Mouse (Mus musculus): ENCODE data around the gene Tunar.

Gene Tunar

DNA sequence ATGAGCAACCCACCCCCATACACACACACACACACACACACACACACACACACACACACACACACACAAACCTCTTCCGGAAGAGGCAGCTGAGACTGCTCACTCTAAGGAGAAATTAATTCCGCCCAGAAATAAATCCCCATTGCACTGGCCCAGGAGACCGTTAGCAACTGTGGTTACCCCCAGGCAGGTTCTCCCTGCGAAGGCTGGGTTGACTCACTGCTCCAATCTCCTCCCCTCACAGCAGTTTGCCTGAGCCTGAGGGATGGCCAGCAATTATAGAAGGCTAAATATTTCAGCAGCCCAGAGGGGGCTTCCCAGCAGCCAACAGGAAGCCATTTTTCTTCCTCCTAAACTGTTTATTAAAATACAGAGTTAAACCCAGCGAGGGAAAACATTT, 64.5 kb downstream of the Tunar start:
- no peak for DNase-seq (ENCODE audit: low spot score in 2 of 2)

DNA sequence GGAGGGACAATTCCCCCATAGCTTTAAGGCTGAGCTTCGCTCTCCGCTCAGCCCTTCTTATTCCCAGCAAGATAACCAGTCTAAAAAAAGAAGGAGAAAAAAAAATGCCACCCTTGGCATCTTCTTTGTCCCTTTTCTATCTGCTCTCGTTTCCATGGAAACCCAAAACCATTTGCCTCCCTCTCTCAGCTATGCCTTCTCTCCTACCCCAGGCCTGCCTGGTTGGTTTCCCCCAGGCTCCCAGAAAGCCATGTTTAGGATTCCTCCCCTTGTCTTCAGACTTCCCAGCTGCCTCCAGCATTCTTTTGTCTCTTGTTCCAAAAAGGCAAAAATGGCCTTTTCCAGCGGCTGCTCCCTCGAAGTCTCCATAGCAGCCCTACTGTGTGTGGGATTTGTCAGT, 70.1 kb downstream of the Tunar start:
- no peak for DNase-seq (ENCODE audit: low spot score in 2 of 2)

DNA sequence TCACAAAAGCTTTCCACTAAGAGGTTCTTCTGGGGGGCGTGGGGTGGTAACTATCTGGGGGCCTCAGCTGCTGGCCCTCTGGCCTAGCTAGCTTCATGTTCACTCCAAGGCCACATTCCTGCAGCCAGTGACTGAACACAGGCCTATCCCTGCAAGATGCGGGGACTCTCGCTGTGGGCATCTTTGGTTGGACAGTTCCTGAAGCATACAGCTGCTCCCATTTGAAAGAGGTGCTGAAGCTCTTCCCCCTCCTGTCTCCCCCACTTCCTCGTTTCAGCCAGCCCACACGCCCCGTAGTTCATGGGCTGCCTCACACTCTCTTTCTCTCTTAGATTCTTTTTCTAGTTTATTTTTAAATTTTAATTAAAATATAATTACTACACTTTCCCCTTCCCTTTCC, 72.3 kb downstream of the Tunar start:
- DNase-seq (ENCODE audit: low spot score in 2 of 2), result no peak

DNA sequence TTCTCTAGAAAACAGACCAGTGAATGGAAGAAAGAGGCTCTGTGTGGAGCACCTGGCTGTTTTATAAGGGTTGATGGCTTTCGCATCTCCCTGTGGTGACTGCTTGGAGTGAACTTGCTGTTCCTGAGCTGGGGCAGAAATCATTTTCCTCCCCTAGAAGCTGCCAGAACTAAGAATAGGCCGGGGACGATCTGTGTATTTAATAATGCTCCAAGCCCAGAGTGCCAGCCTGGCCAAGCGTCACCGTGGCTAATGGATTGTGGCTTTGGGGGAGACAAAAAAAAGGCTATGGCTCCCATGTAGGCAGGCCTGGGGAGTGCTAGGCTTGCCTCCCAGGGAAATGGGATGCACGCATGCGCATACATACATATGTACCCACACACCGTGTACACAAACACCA, 80.2 kb downstream of the Tunar start:
- no peak for DNase-seq (ENCODE audit: low spot score in 2 of 2)

DNA sequence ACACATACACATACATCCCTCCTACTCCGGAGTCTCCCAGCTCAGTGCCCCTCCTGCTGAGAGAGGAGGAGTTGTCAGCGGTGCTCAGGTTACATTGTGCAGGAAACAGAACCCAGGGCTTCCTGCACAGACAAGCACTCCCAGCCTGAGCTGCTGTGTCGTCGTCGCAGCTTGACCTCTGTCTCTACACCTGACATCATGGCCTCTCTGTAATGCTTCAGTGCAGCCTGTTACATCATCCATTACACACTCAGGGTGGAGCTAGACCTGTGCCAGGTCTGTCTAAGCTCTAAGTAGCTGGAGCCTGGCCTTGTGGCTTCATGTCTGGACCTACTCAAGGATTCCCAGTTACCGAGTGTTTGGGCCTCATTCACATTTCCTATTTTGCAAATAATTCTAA, 86.8 kb downstream of the Tunar start:
- no peak for DNase-seq (ENCODE audit: low spot score in 2 of 2)

DNA sequence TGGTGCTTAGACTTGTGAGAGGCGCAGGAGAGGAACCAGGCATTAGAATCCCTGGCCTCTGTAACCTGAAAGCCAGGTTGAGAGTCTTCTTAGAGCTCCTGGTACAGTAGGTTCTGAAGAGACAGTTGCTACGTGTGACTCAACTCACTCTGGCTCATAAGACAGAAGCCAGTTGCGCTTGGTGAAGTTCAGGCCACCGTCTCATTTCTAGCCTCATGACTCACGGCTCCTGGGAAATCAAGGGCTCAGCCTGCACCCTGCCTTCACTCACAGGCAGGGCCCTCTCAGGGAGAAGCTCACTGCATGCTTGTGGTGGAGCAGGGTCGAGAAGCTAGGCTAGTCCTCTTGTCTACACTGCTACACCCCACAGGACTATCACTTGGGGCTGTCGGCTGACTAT, 92.9 kb downstream of the Tunar start:
- no peak for DNase-seq (ENCODE audit: low spot score in 2 of 2)

DNA sequence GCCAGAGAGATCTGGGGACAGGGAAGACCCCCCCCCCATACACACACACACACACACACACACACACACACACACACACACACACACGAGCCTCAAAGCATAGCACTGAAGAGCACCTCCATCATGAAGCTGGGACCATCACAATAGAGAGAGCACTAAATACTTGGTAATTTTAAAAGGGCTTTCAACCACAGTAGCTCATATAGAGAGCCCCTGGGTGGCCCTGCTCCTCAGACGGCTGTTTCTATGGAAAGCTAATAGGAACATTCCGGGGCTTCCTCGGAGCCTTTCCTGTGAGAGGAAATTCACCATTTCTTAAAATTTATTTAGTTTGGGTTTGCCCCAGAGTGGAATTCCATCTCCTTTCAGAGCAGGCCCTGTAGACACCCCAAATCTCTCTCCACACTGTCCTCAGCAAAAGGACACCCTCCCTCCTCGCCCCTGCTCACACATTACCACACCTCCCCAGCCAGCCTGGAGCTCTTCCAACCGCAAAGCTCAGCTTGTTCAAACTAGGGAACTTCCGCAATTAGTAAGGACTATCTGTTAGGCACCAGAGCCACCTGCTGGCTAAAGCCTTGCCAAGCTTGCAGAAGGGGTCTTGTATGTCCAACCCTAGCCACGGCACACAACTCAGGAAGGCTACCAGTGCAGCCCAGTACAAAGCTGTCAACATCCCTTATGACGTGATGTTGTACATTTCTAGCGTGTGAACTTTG, 93.5 kb downstream of the Tunar start:
- peak; percentile 67 to 71 for DNase-seq (ENCODE audit: low spot score in 2 of 2)

DNA sequence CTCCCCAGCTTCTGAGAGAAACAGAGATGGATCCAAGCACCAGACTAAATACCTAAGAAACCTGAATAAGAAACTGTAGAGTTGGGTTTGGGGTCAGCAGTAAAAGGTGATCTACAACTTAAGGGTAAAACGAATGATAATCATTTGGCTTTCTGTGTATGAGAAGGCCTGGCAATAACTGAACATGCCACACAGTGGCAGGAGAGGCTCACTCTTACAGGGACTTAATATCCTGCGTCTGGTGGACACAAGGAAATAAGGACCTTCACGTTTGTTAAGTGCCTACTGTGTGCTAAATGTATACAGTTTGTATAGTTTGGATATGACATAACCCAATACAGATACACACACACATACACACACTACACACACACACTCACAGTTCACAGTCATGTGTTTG, 98.2 kb downstream of the Tunar start:
- no peak for DNase-seq (ENCODE audit: low spot score in 2 of 2)

DNA sequence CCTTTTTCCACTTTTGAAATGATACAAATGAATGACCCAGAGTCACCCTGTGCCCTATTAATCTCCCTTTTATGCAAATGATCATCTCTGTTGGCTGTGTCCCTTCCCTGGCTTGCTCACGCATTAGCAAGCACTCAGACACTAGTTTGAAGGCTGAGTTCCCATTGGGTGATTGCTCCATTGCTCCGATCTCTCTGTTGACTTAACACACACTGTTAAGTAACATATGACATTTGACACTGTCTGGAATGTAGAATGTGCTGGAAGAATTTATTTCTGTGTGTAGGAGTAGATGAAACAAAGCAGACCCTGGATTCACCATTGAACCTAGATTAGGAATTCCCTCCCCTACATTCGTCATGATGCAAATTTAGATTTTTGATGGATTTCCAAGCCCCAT, 99.1 kb downstream of the Tunar start:
- no peak for DNase-seq (ENCODE audit: low spot score in 2 of 2)

Data from frontal cortex, postnatal 25 days (tissue).